Mouse (Mus musculus): Measurements from ENCODE around the gene Dab2.

DNA sequence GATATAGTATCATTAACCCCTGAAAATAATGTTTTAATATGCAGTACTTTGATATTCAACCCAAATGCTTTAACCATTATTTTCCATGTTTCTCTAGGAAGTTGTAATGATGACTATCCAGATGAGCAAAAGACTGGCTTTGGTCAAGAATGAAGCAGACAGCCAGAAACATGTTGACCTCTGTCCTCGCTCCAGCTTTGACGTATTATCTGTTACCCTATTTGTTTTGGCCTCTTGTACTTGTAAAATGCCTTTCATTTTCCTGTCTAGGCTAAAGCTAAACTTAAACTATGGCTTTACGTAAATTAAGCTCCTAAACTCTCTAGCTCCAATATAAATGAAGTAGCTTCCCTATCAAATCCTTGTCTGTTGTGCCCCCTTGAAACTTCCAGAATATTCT, 139.1 kb downstream of the Dab2 start:
- no peak for TF ChIP-seq GATA1 (IDR thresholded peaks at IDR 0.05; ENCODE audit: low read length)
- no peak for TF ChIP-seq TAL1 (IDR thresholded peaks at IDR 0.05; ENCODE audit: low read length)

Measured in erythroblast, embryonic 14.5 days (primary cell).